Mouse (Mus musculus): Measurements from ENCODE around the gene Abr. TPM values are rescaled to one million over a fixed set of nuclear protein-coding genes. Genes with fewer than 3 reads are reported as not detected.

Gene Abr
- total and polyA plus RNA-seq, 3 experiments = 3.8 to 8.8 TPM; not detected in 1

DNA sequence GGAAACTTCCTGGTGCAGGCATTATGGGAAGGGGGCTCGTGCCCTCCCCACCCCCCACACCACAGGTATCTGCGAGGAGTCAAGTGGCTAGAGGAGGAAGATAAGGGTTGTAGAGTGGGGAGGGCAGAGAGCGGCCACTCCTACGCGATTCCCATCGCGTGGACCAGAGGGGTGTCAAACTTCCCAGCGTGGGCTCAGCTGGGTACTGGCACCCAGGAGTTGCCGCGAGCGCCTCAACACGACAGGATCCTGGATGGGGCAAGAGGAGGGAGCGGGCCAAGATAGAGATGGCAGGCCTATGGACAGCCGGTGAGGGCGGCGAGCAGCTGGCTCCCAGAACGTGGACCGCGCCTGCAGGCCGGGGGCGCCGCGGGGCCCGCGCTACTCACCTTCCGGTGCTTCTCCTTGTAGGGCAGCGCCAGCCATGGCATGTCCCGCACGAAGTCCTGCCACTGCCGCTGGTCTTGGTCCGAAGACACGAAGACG is 223.8 kb downstream of the Abr start (continued):
- no peak; the same call in 1 of the 2 replicates for TF ChIP-seq NELFE (IDR thresholded peaks at IDR 0.05; ENCODE audit: low read depth, low read length)
- TF ChIP-seq E2F4 (IDR thresholded peaks at IDR 0.05; ENCODE audit: borderline replicate concordance, low read depth, low read length) = no peak
- no peak for TF ChIP-seq NRF1 (IDR thresholded peaks at IDR 0.05; ENCODE audit: insufficient read depth, low read depth, low read length, poor library complexity, severe bottlenecking)
- no peak; the same call in 1 of the 2 replicates for TF ChIP-seq ETS1 (IDR thresholded peaks at IDR 0.05; ENCODE audit: low read depth, low read length)
- TF ChIP-seq RCOR1 (IDR thresholded peaks at IDR 0.05; ENCODE audit: low read depth, low read length) = peak; percentile 7; the same call in 1 of the 2 replicates
- no peak for TF ChIP-seq POLR2AphosphoS5 (IDR thresholded peaks at IDR 0.05; ENCODE audit: borderline replicate concordance, low read depth, low read length)
- TF ChIP-seq GABPA (IDR thresholded peaks at IDR 0.05; ENCODE audit: low read depth, low read length) = no peak

- no peaks in the 10 kb centered on the region for H3K9me3 ChIP-seq (replicated peaks; ENCODE audit: insufficient read depth, low read length)
- H3K4me1 ChIP-seq (ENCODE audit: control insufficient read depth in 1 of 2, insufficient read depth in 2 of 2, low read length in 2 of 2) = peaks cover 16 to 20% of the 10 kb centered on the region in 2 experiments
- H3K27ac ChIP-seq (ENCODE audit: control insufficient read depth, low read depth, low read length) = peak overlapping the region; percentile 75
- peaks cover 42% of the 10 kb centered on the region for H3K79me2 ChIP-seq (ENCODE audit: control insufficient read depth, insufficient read depth, low read length, poor library complexity)
- peak overlapping the region; percentile 76 to 96 for H3K4me3 ChIP-seq (ENCODE audit: control insufficient read depth in 1 of 2, insufficient read depth in 1 of 2, low read depth in 2 of 2, low read length in 2 of 2)
- H3K36me3 ChIP-seq (ENCODE audit: control insufficient read depth in 1 of 2, insufficient read depth in 2 of 2, low read length in 2 of 2) = peaks cover 0 to 21% of the 10 kb centered on the region in 2 experiments; a peak in 2 of 4 replicates
- TF ChIP-seq TBP (IDR thresholded peaks at IDR 0.05; ENCODE audit: low read depth, low read length) (no peak; the same call in 1 of the 2 replicates), USF1 (IDR thresholded peaks at IDR 0.05; ENCODE audit: low read depth, low read length) (peak; percentile 74), POLR2A (IDR thresholded peaks at IDR 0.05; ENCODE audit: control insufficient read depth in 1 of 2, insufficient read depth in 1 of 2, low read depth in 1 of 2, low read length in 2 of 2, poor library complexity in 1 of 2) (peak in 1 of 2 experiments; percentile 41; a peak in 2 of 4 replicates), RAD21 (IDR thresholded peaks at IDR 0.05; ENCODE audit: low read depth, low read length) (no peak), TCF12 (IDR thresholded peaks at IDR 0.05; ENCODE audit: low read depth, low read length) (peak; percentile 48; the same call in 1 of the 2 replicates), UBTF (IDR thresholded peaks at IDR 0.05; ENCODE audit: borderline replicate concordance, insufficient read depth, low read depth, low read length) (no peak), MYC (IDR thresholded peaks at IDR 0.05; ENCODE audit: low read depth, low read length) (peak; percentile 96), NELFE (IDR thresholded peaks at IDR 0.05; ENCODE audit: low read depth, low read length) (peak; percentile 46), ETS1 (IDR thresholded peaks at IDR 0.05; ENCODE audit: low read depth, low read length) (peak; percentile 37; the same call in 1 of the 2 replicates), MAX (IDR thresholded peaks at IDR 0.05; ENCODE audit: low read length) (peak; percentile 96), MYB (IDR thresholded peaks at IDR 0.05; ENCODE audit: low read depth, low read length) (peak; percentile 74), POLR2AphosphoS2 (IDR thresholded peaks at IDR 0.05; ENCODE audit: low read length) (peak; percentile 55; the same call in 1 of the 2 replicates), SMC3 (IDR thresholded peaks at IDR 0.05; ENCODE audit: low read depth, low read length) (no peak), ZNF384 (IDR thresholded peaks at IDR 0.05; ENCODE audit: low read depth, low read length) (no peak), SIN3A (IDR thresholded peaks at IDR 0.05; ENCODE audit: low read length) (peak; percentile 90), EP300 (IDR thresholded peaks at IDR 0.05; ENCODE audit: low read depth in 1 of 2, low read length in 2 of 2) (peak; percentile 16 to 59; a peak in 2 of 4 replicates), KAT2A (conservative IDR thresholded peaks at IDR 0.05; ENCODE audit: low read depth, low read length) (0 out of 2 replicates have a peak, but pooled peaks have one; percentile 15), ZKSCAN1 (IDR thresholded peaks at IDR 0.05; ENCODE audit: low read depth, low read length) (0 out of 2 replicates have a peak, but pooled peaks have one; percentile 33), MAZ (IDR thresholded peaks at IDR 0.05; ENCODE audit: low read depth, low read length) (peak; percentile 39; the same call in 1 of the 2 replicates), MXI1 (IDR thresholded peaks at IDR 0.05; ENCODE audit: low read depth, low read length) (peak; percentile 99)
- H3K27me3 ChIP-seq (ENCODE audit: control insufficient read depth in 1 of 2, insufficient read depth in 2 of 2, low read length in 2 of 2) = no peaks in the 10 kb centered on the region
- DNase-seq (ENCODE audit: low read depth, low spot score) = peak; percentile 82
- H3K9ac ChIP-seq (ENCODE audit: control insufficient read depth, low read depth, low read length, poor library complexity, severe bottlenecking) = peak overlapping the region; percentile 81
These were observed 224.3 kb downstream of the Abr start for GRCm38 (mm10) chr11:76397650-76398311.

Measured in MEL (cell line).